Mouse (Mus musculus) neutrophil, adult 59 days (primary cell): Measurements from ENCODE around the gene Mcpt9. TPM values are rescaled to one million over a fixed set of nuclear protein-coding genes. Genes with fewer than 3 reads are reported as not detected.

Experiments
- total RNA-seq, 2 experiments: library from RNA; stranded (reverse); gene quantifications; 1 replicate in 1 of 2; 2 replicates in 1 of 2; pipeline ENCODE4 v1.2.4; 2023

Gene Mcpt9
- not detected for total RNA-seq

GRCm38 (mm10) chr14:56030395-56030794 lies at the start of gene Mcpt9:
Mcpt9 (minus strand) TSS chr14:56030495.

DNA sequence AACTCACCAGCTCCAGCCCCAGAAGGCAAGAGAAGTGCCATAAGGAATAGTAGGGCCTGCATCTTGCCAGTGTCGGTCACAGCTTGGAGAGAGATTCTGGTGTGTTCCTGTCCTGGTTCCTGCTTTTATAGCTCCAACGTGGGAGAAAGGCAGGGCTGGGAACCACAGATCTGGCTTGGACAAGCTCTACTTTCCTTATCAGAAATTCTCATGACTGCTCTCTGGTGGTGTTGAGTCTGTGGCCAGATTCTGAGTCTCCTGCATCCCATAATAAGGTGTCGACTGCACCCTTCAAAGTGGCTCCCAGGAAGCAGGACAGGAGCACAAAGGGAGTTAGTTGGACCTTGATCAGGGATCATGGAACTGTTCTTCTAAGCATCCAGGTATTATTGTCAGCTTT lies 31.9 kb upstream of the Mcpt9 start, which contains the start of gene Mcpt4:
Mcpt4 (minus strand) TSS at position 101 of the 400 bp plus-strand sequence.

GRCm38 (mm10) chr14:56041792-56042191 lies 11.5 kb upstream of the Mcpt9 start, which contains the start of gene Mcpt2:
Mcpt2 (plus strand) TSS chr14:56042041.

GRCm38 (mm10) chr14:56017671-56018070 lies 12.6 kb downstream of the Mcpt9 start, which contains the start of gene Mcpt1:
Mcpt1 (plus strand) TSS chr14:56017971.

Other genes starting within 250 kb of the Mcpt9 start
- under 1 TPM; 0.36 to 0.51 TPM for gene Adcy4, start 246.4 kb downstream of the Mcpt9 start, total RNA-seq
- 10 to 100 TPM; 29.1 to 40.3 TPM for gene Ripk3, start 241.6 kb downstream of the Mcpt9 start, total RNA-seq
- gene Nfatc4, start 207.4 kb downstream of the Mcpt9 start, total RNA-seq, result not detected
- gene Nynrin, start 176.5 kb downstream of the Mcpt9 start, total RNA-seq, result 1 to 10 TPM; 2.3 to 2.8 TPM
- under 1 TPM; 0.47 to 0.68 TPM for gene Cbln3, start 146.1 kb downstream of the Mcpt9 start, total RNA-seq
- gene Khnyn, start 145.5 kb downstream of the Mcpt9 start, total RNA-seq, result 10 to 100 TPM; 79.3 to 82.3 TPM
- 1 to 10 TPM; 1.7 to 3.6 TPM for gene Sdr39u1, start 130.2 kb downstream of the Mcpt9 start, total RNA-seq
- gene Cma1, start 85.8 kb downstream of the Mcpt9 start, total RNA-seq, result not detected
- not detected for gene Cma2, start 79.5 kb downstream of the Mcpt9 start, total RNA-seq
- gene Mcpt1, start 12.5 kb downstream of the Mcpt9 start, total RNA-seq, result not detected
- gene Mcpt2, start 11.5 kb upstream of the Mcpt9 start, total RNA-seq, result not detected
- not detected for gene Mcpt4, start 31.8 kb upstream of the Mcpt9 start, total RNA-seq
- 100 to 1,000 TPM; 123 to 204 TPM for gene Mcpt8, start 54.8 kb upstream of the Mcpt9 start, total RNA-seq
- gene Ctsg, start 72.1 kb upstream of the Mcpt9 start, total RNA-seq, result 100 to 1,000 TPM; 166 to 198 TPM
- gene Gzme, start 90.1 kb upstream of the Mcpt9 start, total RNA-seq, result not detected
- not detected for gene Gzmd, start 102.1 kb upstream of the Mcpt9 start, total RNA-seq
- not detected for gene Gzmg, start 129.1 kb upstream of the Mcpt9 start, total RNA-seq
- gene Gzmn, start 144.1 kb upstream of the Mcpt9 start, total RNA-seq, result not detected
- gene Gzmf, start 180.9 kb upstream of the Mcpt9 start, total RNA-seq, result not detected
- not detected for gene Gzmc, start 204.2 kb upstream of the Mcpt9 start, total RNA-seq
- under 1 TPM in 1 of 2 experiments, not detected in 1; 0.62 TPM for gene Gzmb, start 231.8 kb upstream of the Mcpt9 start, total RNA-seq